Mouse (Mus musculus): ENCODE data around the gene Mars.

Mars gene

DNA sequence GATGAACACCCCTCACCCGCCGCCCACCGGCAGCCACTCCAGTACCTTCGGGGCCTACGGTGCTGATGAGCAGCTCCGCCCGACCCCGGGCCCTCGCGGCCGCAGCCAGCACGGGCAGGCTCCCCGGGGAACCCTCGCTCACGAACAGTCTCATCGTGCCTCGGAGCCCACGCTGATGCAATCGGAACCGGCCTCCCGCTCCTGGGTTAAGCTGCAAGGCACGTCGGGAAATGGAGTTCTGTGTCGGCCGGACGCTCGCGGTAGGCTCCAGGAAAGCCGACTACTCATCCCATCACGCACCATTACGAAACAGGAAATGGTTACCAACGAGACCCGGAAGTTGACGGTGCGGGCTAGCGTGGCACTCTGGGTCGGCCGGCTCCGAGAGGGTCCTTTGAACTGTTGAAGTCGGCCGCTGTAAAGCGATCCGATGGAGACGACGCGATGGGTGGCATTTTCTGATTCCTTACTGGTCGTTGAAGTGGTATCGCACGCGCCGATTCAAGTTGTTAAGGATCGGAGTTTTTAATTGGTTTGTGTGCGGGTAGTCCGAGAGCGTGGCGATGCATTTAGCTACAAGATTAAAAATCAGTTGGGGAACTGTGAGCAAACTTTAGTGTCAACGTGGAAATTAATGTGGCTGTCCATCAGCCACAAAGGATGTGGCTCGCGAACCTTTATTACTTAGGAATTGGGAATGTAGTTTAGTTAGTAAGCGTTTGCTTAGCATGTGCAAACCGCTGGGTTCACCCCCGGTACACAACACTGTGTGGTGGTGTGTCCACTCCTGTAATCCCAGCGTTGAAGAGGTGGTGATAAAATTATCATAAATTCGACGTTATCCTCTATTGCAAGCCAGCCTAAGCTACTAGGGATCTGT, at the start of gene Mars:
Mars (minus strand) TSS at position 311 of the 880 bp plus-strand sequence.
- peak; percentile 99 for DNase-seq

DNA sequence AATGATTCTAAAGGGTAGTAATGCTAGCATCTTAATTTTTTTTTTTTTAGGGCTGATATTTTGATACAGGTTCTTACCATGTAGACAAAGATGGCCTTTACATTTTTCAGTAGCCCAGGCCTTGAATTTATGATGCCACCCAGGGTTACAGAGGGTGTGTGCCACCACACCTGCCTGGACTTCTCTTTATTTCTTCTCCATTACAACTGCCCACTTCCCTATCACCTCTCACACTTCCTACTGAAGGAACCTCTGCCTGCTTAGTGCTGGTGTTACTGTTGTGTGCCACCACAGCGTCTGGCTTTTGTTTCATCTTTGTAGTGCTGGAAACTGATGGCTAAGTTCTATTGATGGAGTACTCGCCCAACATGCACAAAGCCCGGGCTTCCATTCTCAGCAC, 49.1 kb upstream of the Mars start:
- no peak for DNase-seq

DNA sequence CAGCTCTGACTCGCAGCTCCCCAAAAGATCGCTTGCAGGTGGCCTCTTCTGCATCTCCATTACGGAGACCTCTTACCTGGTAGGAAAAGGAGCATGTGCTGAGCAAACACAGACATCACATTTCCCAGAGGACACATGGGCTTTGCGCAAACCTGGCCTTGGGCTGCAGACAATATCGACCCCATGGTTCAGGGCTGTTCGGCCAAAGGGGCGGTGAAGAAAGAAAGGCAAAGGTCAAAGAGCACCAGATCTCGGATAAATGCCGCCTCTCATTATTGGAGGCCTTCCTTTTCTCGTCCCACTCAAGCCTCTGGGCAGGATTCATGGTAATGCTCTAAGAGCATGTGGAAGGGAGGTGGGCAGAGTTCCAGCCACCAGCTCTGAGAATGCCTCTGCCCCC, 43.8 kb upstream of the Mars start:
- no peak for DNase-seq

GRCm38 (mm10) chr10:127353909-127354895, 42.6 kb upstream of the Mars start, which contains the start of gene Inhbe:
Inhbe (minus strand) TSS chr10:127354411.
- DNase-seq = peak; percentile 54

DNA sequence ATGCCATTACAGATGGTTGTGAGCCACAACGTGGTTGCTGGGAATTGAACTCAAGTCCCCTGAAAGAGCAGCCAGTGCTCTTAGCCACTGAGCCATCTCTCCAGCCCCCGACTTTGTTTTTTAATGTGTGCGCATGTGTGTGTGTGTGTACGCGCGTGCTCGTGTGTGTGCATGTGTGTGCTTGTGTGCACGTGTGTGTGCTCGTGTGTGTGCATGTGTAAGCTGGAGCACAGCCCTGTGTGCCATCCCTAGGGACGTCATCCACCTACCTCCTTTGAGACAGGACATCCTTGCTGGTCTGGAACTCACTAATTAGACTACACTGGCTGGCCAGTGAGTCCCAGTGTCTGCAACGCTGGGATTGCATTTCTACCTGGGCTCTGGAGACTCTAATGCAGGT, 41.2 kb upstream of the Mars start:
- DNase-seq = no peak

- no peak for DNase-seq
These were observed 40.6 kb upstream of the Mars start for GRCm38 (mm10) chr10:127352187-127352586.

GRCm38 (mm10) chr10:127351719-127352118, 40.1 kb upstream of the Mars start:
- no peak for DNase-seq

GRCm38 (mm10) chr10:127351285-127351595, 39.7 kb upstream of the Mars start:
- no peak for DNase-seq

DNA sequence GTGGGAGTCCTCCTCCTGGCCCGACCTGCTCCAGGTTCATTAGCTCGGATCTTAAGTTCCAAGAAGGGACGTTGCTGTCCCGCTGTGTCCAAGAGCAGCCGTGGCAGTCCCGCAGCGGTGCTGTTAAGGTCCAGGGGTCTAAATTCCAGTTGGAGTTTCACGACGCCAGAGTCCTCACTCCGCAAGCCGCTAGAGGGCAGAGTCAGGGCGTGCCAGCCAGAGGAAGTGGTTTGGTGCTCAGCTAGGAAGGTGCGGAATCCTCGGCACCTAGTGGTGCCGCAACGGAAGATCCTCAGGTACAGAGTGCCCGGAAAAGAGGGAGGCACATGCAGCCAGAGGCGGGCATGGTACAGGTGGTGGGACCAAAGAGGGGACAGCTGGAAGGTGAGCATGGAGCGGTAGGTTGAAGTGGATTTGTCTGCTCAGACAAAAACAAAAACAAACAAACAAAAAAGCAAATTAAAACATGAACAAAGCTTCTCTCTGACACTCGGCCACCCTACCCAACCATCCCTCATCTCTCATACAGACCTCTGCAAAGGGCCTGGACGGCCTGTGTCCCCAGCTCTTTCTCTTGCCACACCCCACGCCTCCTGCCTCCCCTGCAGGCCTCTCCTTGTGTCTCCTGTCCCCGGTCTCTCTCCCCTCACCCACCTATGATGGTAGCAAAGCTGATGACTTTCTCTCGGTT, 39.2 kb upstream of the Mars start:
- DNase-seq = peak; percentile 78

- DNase-seq = no peak
These were observed 38.2 kb upstream of the Mars start for GRCm38 (mm10) chr10:127349810-127350209.

DNA sequence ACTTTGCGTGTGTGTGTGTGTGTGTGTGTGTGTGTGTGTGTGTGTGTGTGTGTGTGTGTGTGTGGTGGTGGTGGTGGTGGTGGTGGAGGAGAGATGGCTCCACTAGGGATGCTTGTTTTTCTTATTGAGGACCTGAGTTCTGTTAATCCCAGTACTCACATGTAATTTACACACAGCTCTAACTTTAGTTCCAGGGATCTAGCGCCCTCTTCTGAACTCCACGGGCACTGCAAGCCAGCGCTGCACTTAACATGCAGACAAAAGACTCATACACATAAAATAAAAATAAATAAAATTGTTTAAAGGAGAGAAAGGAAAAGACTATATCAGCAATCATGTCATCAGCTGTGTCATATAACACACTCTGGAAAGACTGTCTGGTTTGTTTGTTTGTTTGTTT, 37.4 kb upstream of the Mars start:
- DNase-seq = peak; percentile 34

- no peak for DNase-seq
These were observed 34.6 kb upstream of the Mars start for GRCm38 (mm10) chr10:127346173-127346572.

- no peak for DNase-seq
These were observed 31.4 kb upstream of the Mars start for GRCm38 (mm10) chr10:127343029-127343428.

DNA sequence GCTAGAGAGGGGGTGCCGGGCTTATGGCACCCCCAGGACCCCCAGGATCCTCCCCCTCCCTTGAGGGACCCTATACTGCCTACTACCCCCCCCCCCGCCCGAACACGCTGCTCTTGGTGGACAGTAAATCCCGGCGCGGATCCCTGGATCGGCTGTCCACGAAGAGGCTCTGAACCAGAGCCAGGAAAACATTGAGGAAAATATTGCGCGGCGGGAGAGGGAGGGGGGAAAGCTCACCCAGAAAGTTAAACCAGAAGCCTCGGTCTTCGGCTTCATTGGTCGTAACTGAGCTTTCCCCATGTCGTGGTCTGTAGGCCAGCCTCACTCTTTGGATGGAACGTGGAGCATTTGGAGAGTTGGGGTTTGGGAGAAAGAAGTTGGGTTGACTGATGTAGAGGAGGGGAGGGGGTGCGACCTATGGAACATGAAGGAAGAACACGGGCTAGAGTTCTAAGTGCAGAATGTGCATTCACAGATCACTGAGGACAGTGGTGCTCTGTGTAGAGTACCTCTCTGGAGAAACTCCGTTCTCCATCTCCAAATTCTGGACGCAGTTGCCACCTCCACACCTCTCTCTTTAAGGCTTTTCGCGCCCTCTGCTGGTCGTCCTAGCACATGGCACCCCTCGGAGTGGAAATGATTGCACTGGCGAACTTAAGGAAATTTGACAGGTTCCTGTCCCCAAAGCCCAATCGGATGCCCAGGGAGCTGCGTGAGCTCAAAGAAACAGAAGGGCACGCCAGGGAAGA, 30.5 kb upstream of the Mars start, which contains the start of gene Gli1:
Gli1 (minus strand) TSS at position 84 of the 749 bp plus-strand sequence.
- peak; percentile 94 for DNase-seq

DNA sequence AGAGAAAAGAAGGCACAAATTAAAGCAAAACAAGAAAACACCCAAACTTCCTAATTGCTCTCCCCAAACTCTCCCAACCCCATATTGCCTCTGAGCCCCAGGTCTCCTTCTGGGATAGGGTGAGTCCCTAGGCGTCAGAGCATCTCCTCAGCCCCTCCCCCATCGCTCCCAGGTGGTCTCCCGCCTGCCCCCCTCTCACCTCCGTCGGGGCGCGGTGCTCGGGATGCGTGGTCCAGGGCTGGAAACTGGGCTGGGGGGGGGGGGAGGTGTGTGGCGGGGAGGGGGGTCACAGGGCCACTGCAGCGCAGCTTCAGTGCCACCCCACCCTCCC, 29.7 kb upstream of the Mars start:
- DNase-seq = peak; percentile 65

DNA sequence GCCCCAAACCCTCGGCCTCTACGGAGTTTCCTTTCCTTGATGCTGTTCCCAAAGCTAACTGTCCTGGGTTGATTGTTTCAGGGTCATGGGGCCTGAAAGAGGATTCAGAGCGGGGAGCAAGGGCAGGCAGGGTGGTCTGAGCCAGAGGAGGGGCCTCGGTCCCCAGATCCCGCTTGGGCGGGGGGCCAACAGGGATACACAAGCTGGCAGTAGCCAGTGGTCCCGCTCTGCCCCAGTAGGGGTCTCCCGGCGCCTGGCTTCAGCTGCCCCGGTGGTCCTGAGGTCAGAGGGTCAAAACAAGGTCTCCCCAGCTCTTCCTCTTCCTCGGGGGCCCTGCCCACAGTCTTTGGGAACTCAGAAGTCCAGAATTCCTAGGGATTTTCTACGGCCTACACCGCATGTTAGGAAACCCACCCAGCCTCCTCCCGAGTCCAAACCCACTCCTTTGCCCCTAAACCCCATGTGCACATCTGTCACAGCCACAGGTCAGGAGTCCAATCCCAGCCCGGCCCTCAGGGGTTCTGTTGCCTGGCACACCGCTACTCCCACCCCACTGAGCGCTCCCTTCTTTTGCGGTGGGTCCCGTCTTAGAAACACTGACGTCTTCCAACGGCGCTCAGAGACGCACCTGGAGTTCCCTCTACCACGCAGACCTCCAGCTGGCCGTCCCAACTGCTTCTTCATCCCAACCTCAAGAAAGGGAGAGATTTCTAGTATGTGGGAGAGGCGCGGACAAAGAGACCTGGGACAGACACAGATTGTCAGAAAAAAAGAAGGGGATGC, 29.2 kb upstream of the Mars start:
- peak; percentile 92 for DNase-seq

DNA sequence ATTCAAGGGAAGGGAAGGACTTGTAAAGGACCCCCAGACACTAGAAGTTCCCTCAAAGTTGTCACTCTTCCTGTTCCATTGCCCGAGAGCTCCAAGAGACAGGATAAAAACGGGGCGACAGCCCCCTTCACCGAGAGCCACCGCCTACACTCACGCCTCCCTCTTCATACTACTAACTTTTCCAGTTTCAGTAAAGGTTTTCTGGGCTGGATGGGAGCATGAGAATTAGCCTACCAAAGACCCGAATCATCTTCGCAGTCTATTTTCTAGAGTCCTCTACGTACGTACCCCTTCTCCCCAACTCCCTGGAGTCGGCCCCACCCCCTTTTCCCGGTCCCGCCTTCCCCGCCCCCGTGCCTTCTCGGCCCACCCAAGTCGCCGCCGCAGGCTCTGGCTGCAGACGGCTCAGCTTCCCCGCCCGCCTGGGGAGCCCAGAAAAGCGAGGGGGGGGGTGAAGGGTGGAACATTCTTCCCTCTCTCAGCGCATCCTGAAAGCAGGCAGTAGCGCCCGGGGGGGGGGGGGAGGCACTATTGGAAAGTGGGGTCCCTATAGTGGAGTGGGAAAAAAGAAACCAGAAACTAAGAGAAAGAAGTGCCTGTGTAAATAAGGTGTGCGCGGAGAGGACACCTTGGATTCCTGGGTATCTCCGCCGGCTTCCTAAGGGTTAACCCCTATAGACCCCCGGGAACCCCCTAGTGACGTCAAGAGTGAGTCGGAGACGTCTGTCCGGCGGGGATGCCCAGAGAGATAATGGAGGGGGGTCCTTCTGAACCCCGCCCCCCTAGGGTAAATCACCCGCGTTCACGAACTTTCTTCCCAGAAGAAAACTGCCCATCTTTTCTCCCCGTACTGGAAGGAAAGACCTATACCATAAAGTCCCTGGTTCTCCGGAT, 28.3 kb upstream of the Mars start:
- peak; percentile 89 for DNase-seq

GRCm38 (mm10) chr10:127338930-127339682, 27.5 kb upstream of the Mars start:
- DNase-seq = peak; percentile 95

- DNase-seq = no peak
These were observed 26.0 kb upstream of the Mars start for GRCm38 (mm10) chr10:127337536-127338099.

Data from retina, postnatal 1 day (tissue).